Mouse (Mus musculus) testis, adult 2 months (tissue): ENCODE measurements around the gene Cdiptos.

ENCODE experiments used
- CTCF ChIP-seq: fragments of 200-500 bp; IDR thresholded peaks from 2 replicates; pipeline ENCODE4 v1.5.1; 2012; ENCODE audit warnings: low read depth, mild to moderate bottlenecking, inconsistent platforms, low read length, moderate library complexity; ENCODE audit not compliant: control insufficient read depth, insufficient read depth, insufficient replicate concordance
- POLR2A ChIP-seq: fragments of 200-500 bp; IDR thresholded peaks from 2 replicates; pipeline ENCODE4 v1.6.1; 2012; ENCODE audit warnings: low read depth, mild to moderate bottlenecking, inconsistent platforms, low read length, moderate library complexity; ENCODE audit not compliant: control insufficient read depth

DNA sequence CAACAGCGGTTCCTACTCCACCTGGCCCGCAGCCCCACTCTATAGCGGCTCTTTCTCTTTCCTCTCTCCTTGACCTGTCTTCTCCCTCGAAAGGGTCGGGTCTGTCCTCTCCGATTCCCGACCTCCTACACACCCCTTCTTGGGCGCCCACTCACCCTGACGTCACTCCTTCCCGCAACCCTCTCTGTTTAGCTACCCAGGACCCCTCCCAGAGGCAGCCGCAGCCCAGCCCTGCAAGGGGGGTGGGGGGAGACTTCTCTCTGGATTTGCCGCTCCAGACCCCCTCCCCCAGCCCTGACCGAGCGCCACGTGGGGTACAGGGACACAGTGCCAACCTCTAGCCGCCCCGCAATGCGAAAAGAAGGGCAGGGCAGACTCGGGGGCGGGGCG is 26.5 kb downstream of the Cdiptos start, which contains the start of gene Asphd1:
- TF ChIP-seq CTCF: no peak
- TF ChIP-seq POLR2A: no peak
